Mouse (Mus musculus) B cell, adult (primary cell): Measurements from ENCODE around the gene Larp6. TPM values are rescaled to one million over a fixed set of nuclear protein-coding genes. Genes with fewer than 3 reads are reported as not detected.

Experiments
- total RNA-seq: library from RNA; stranded (reverse); gene quantifications from 4 replicates; pipeline ENCODE4 v1.2.4, GENCODE M21; 2023; ENCODE audit not compliant: inconsistent age

Larp6 gene
- total RNA-seq: not detected in 4 replicates

GRCm38 (mm10) chr9:60712771-60713541, at the start of gene Larp6:
Gene Larp6, plus strand, starts transcription at chr9:60712989.

GRCm38 (mm10) chr9:60687891-60688324, 24.9 kb upstream of the Larp6 start, which contains the start of gene Lrrc49:
Gene Lrrc49, minus strand, starts transcription at chr9:60688158.

Other genes with a start within 250 kb of the Larp6 start
- 0.06 to 0.10 TPM in 2 of 4 replicates, not detected in the others for gene Thsd4, start 190.9 kb upstream of the Larp6 start, total RNA-seq
- 0.32 to 0.42 TPM (median 0.42 TPM) in 3 of 4 replicates, not detected in the other for gene Lrrc49, start 24.8 kb upstream of the Larp6 start, total RNA-seq
- 0.15 to 0.32 TPM (median 0.22 TPM) in 3 of 4 replicates, not detected in the other for gene Uaca, start 81.6 kb downstream of the Larp6 start, total RNA-seq